Mouse (Mus musculus): ENCODE data around the gene 1700016C15Rik. TPM values are rescaled to one million over a fixed set of nuclear protein-coding genes. Genes with fewer than 3 reads are reported as not detected.
A peak's percentile ranks its signal among the peaks of the same experiment; 100 is the strongest.

The 1700016C15Rik gene
- polyA plus RNA-seq, 1 experiment, result not detected

- TF ChIP-seq POLR2A (IDR thresholded peaks at IDR 0.05; ENCODE audit: low read depth, low read length), result peak; percentile 71
- no peak for TF ChIP-seq CTCF (IDR thresholded peaks at IDR 0.05; ENCODE audit: extremely low read depth, insufficient read depth, insufficient read length, insufficient replicate concordance)
- Histone ChIP-seq H3K4me3 (ENCODE audit: extremely low read depth, insufficient read depth, insufficient read length) (peak within 1 kb of the TSS; percentile 96), H3K4me1 (ENCODE audit: control insufficient read depth, insufficient read depth, insufficient read length) (peaks cover 11% of the 10 kb centered on the region), H3K27me3 (ENCODE audit: control insufficient read depth, insufficient read depth, low read length) (no peaks in the 10 kb centered on the region), H3K36me3 (ENCODE audit: control insufficient read depth, insufficient read depth, low read length) (no peaks in the 10 kb centered on the region), H3K27ac (ENCODE audit: insufficient read depth, low read length) (peak within 1 kb of the TSS; percentile 96)
- 0% methylated on average over 64 of the region's 64 CpGs for WGBS
- DNase-seq (ENCODE audit: low read depth in 1 of 2, low spot score in 2 of 2), result peak; percentile 96 to 99
These were observed 66.8 kb downstream of the 1700016C15Rik start, which contains the start of gene Adss for GRCm38 (mm10) chr1:177796193-177796939. Gene Adss, minus strand, starts transcription at chr1:177796511.

GRCm38 (mm10) chr1:177797151-177797755 lies 67.6 kb downstream of the 1700016C15Rik start:
- no peaks in the 10 kb centered on the region for H3K36me3 ChIP-seq (ENCODE audit: control insufficient read depth, insufficient read depth, low read length)
- TF ChIP-seq CTCF (IDR thresholded peaks at IDR 0.05; ENCODE audit: extremely low read depth, insufficient read depth, insufficient read length, insufficient replicate concordance), result no peak
- TF ChIP-seq POLR2A (IDR thresholded peaks at IDR 0.05; ENCODE audit: low read depth, low read length), result no peak
- no peak overlapping the region for H3K27ac ChIP-seq (ENCODE audit: insufficient read depth, low read length)
- no peak for DNase-seq (ENCODE audit: low read depth in 1 of 2, low spot score in 2 of 2)
- 73% methylated on average over 8 of the region's 8 CpGs for WGBS
- H3K27me3 ChIP-seq (ENCODE audit: control insufficient read depth, insufficient read depth, low read length), result no peaks in the 10 kb centered on the region
- H3K4me3 ChIP-seq (ENCODE audit: extremely low read depth, insufficient read depth, insufficient read length), result no peak overlapping the region
- peaks cover 11% of the 10 kb centered on the region for H3K4me1 ChIP-seq (ENCODE audit: control insufficient read depth, insufficient read depth, insufficient read length)

Other genes with a start within 250 kb of the 1700016C15Rik start
- 10.4 and 12.5 TPM in 2 replicates for gene Adss, start 66.7 kb downstream of the 1700016C15Rik start, polyA plus RNA-seq (2012; rRNA removed)

Data from spleen, adult 2 months (tissue).